Mouse (Mus musculus) activated CD4-positive, CD25-positive, alpha-beta regulatory T cell, adult 4 months (primary cell): ENCODE measurements around the gene Itpr2. TPM values are rescaled to one million over a fixed set of nuclear protein-coding genes. Genes with fewer than 3 reads are reported as not detected.
A peak's percentile ranks its signal among the peaks of the same experiment; 100 is the strongest.

Source experiments
- ATAC-seq: one replicate; pipeline ENCODE4 v1.8.0; 2017
- polyA plus RNA-seq, 2 experiments: library from polyadenylated mRNA; unstranded; fragments of 100-300 nt; shearing (Covaris generic); gene quantifications; one replicate each; pipeline ENCODE4 v1.2.1; 2017

The Itpr2 gene
- polyA plus RNA-seq, 2 experiments from 2014 or later = 69.2 to 77.7 TPM

- no peak for ATAC-seq
Observed at GRCm38 (mm10) chr6:146411446-146412070, 90.5 kb downstream of the Itpr2 start.

GRCm38 (mm10) chr6:146410427-146410810 is 91.6 kb downstream of the Itpr2 start:
- no peak for ATAC-seq

- peak; percentile 78 for ATAC-seq
Observed at GRCm38 (mm10) chr6:146409692-146410426, 92.2 kb downstream of the Itpr2 start.

GRCm38 (mm10) chr6:146405380-146405779 is 96.6 kb downstream of the Itpr2 start:
- peak; percentile 25 for ATAC-seq

- ATAC-seq = no peak
Observed at GRCm38 (mm10) chr6:146404876-146405275, 97.1 kb downstream of the Itpr2 start.

- no peak for ATAC-seq
Observed at GRCm38 (mm10) chr6:146404156-146404555, 97.9 kb downstream of the Itpr2 start.

- ATAC-seq = no peak
Observed at GRCm38 (mm10) chr6:146402905-146403642, 98.9 kb downstream of the Itpr2 start.

GRCm38 (mm10) chr6:146397803-146398202 is 104.2 kb downstream of the Itpr2 start:
- ATAC-seq = no peak

- ATAC-seq = no peak
Observed at GRCm38 (mm10) chr6:146396253-146396652, 105.8 kb downstream of the Itpr2 start.

GRCm38 (mm10) chr6:146395616-146396015 is 106.4 kb downstream of the Itpr2 start:
- ATAC-seq = no peak

- no peak for ATAC-seq
Observed at GRCm38 (mm10) chr6:146392188-146392587, 109.8 kb downstream of the Itpr2 start.

- no peak for ATAC-seq
Observed at GRCm38 (mm10) chr6:146390159-146390558, 111.9 kb downstream of the Itpr2 start.

- no peak for ATAC-seq
Observed at GRCm38 (mm10) chr6:146388010-146388409, 114.0 kb downstream of the Itpr2 start.

GRCm38 (mm10) chr6:146387039-146387713 is 114.8 kb downstream of the Itpr2 start:
- ATAC-seq = peak; percentile 40

- ATAC-seq = no peak
Observed at GRCm38 (mm10) chr6:146379263-146379662, 122.8 kb downstream of the Itpr2 start.

- no peak for ATAC-seq
Observed at GRCm38 (mm10) chr6:146371511-146371910, 130.5 kb downstream of the Itpr2 start.

GRCm38 (mm10) chr6:146366180-146366579 is 135.8 kb downstream of the Itpr2 start:
- no peak for ATAC-seq

GRCm38 (mm10) chr6:146357911-146358310 is 144.1 kb downstream of the Itpr2 start:
- ATAC-seq = no peak

GRCm38 (mm10) chr6:146352258-146352805 is 149.7 kb downstream of the Itpr2 start:
- no peak for ATAC-seq

GRCm38 (mm10) chr6:146351816-146352215 is 150.2 kb downstream of the Itpr2 start:
- ATAC-seq = no peak

- ATAC-seq = no peak
Observed at GRCm38 (mm10) chr6:146347568-146347967, 154.5 kb downstream of the Itpr2 start.

GRCm38 (mm10) chr6:146346545-146347195 is 155.4 kb downstream of the Itpr2 start:
- no peak for ATAC-seq
